8 mouse cellular contexts compared by ENCODE assay signal in genomic region chr5:134314688-134315622, GRCm38 (mm10). TPM values are rescaled to one million over a fixed set of nuclear protein-coding genes. Genes with fewer than 3 reads are reported as not detected.
DNase-seq lines count a peak whose midpoint lies in the region; ATAC-seq lines count a peak whose summit lies in the region.

TSS of gene Gtf2i (minus strand) at chr5:134314760.

- H3K4me2 ChIP-seq in hindbrain, embryonic 16.5 days (ENCODE audit: low read length), result peak within 1 kb of the TSS; percentile 84

- H3K36me3 ChIP-seq in hindbrain, embryonic 16.5 days (ENCODE audit: control insufficient read depth, insufficient read depth, low read length), result no peaks in the 10 kb centered on the region; the same call in 1 of the 2 replicates
- H3K36me3 ChIP-seq in macrophage (ENCODE audit: inconsistent target), result 0 out of 2 replicates have a peak, but pooled peaks cover 7% of the 10 kb centered on the region

- peak within 1 kb of the TSS; percentile 100 for H3K27ac ChIP-seq in hindbrain, embryonic 16.5 days (ENCODE audit: low read depth, low read length)
- peak within 1 kb of the TSS; percentile 90 for H3K27ac ChIP-seq in macrophage

- H3K4me3 ChIP-seq in hindbrain, embryonic 16.5 days (ENCODE audit: low read length), result peak within 1 kb of the TSS; percentile 71
- peak within 1 kb of the TSS; percentile 61 for H3K4me3 ChIP-seq in macrophage (ENCODE audit: inconsistent target)

- peaks cover 37% of the 10 kb centered on the region for H3K79me2 ChIP-seq in macrophage (ENCODE audit: inconsistent target)

- WGBS in hindbrain, embryonic 16.5 days, result under 1% methylated on average over 40 of the region's 40 CpGs
- 2% methylated on average over 33 of the region's 40 CpGs for WGBS in macrophage (ENCODE audit: missing documents)

- H3K9me3 ChIP-seq in hindbrain, embryonic 16.5 days (ENCODE audit: control insufficient read depth, low read length), result no peaks in the 10 kb centered on the region

- H3K4me1 ChIP-seq in hindbrain, embryonic 16.5 days (ENCODE audit: control insufficient read depth, insufficient read depth, low read depth, low read length), result peaks cover 27% of the 10 kb centered on the region

- ATAC-seq in hindbrain, embryonic 16.5 days, result peak; percentile 93

- H3K9ac ChIP-seq in hindbrain, embryonic 16.5 days (ENCODE audit: low read depth, low read length), result peak within 1 kb of the TSS; percentile 92

- peak; percentile 91 for DNase-seq in WW6 (ENCODE audit: low read depth, low spot score)
- peak; percentile 86 to 92 for DNase-seq in cerebellum, postnatal 4 days (ENCODE audit: low spot score in 2 of 2)
- peak; percentile 95 for DNase-seq in gastrocnemius, adult 18-20 months (ENCODE audit: low spot score)
- peak; percentile 95 to 97 for DNase-seq in left cerebral cortex, adult 18-20 months (ENCODE audit: low spot score in 2 of 2)
- DNase-seq in right cerebral cortex, adult 18-20 months, result peak; percentile 97
- peak; percentile 74 for DNase-seq in urinary bladder, postnatal 10 days (ENCODE audit: low spot score)

- H3K27me3 ChIP-seq in hindbrain, embryonic 16.5 days (replicated peaks; ENCODE audit: control insufficient read depth, insufficient read depth, low read length), result no peaks in the 10 kb centered on the region

RNA-seq across cellular contexts. Expression of gene Gtf2i, which starts in this region (rescaled TPM):
- total RNA-seq in gastrocnemius, adult 18-20 months (2021), result 100 to 1,000 TPM; 102 to 112 TPM
- polyA plus RNA-seq in hindbrain, embryonic 16.5 days (2015; fragmentation: Nextera tagmentation; extraction: Ambion mirVana), result 132 and 141 TPM in 2 replicates
- 100 to 1,000 TPM; 204 to 207 TPM for total RNA-seq in left cerebral cortex, adult 18-20 months (2021)
- 100 to 1,000 TPM in 16 of 26 experiments, 10 to 100 TPM in 10; 11.2 to 249 (median 123) TPM for total RNA-seq in macrophage (2018; cell fraction: chromatin; rRNA removed)
- 100 to 1,000 TPM in 8 of 26 experiments, 10 to 100 TPM in 18; 56.3 to 125 (median 90.3) TPM for total RNA-seq in macrophage (2018; cell fraction: cytosol; rRNA removed)
- total RNA-seq in macrophage (2018; cell fraction: nucleus; rRNA removed), result 100 to 1,000 TPM in 7 of 26 experiments, 10 to 100 TPM in 19; 21.8 to 141 (median 69.2) TPM
- polyA plus RNA-seq in macrophage (2018), result 75.2 to 106 TPM (median 87.7 TPM) in 3 replicates

Comparison
In these comparisons a context has a peak if more than half of its experiments do, and no peak if none do; other contexts are left out.
1. Peak in every context shown above with its lines: DNase-seq, ATAC-seq, H3K4me3 ChIP-seq and H3K27ac ChIP-seq.